Mouse (Mus musculus): ENCODE measurements around the gene Clip2.

DNA sequence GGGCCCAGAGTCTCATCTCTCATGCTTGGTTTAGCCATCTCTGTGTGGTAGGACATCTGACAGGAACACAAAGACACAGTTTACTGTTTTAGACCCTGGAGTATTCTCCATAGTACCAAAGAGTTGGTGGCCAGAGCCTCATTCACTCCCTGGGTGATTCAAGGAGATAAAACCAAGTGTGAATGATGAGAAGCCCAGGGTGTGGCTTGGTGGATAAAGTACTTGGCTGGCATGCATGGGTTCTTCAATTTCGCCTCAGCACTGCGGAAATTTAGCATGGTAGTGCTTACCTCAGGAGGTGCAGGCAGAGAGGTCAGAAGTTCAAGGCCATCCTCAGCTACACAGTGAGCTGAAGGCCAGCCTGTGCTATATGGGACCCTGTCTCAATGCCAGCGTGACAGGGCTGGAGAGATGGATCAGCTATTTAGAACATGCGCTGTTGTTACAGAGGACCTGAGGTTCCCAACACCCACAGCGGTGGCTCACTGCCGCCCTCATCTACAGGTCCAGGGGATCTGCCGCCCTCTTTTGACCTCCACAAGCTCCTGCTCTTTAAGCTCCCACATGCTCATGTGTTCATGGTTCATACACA lies 82.6 kb downstream of the Clip2 start:
- TF ChIP-seq CTCF (IDR thresholded peaks at IDR 0.05; ENCODE audit: low read depth), result no peak
- no peak for TF ChIP-seq EP300 (optimal IDR thresholded peaks at IDR 0.05)

Data from stomach, postnatal 0 days (tissue).